Mouse (Mus musculus) liver, embryonic 12.5 days (tissue): ENCODE results near the gene Igsf3. TPM values are rescaled to one million over a fixed set of nuclear protein-coding genes. Genes with fewer than 3 reads are reported as not detected.

Source experiments
- ATAC-seq: fragments of 200-750 bp; cut with Nextera tagmentation; 2 replicates; pipeline ENCODE4 v1.8.0; 2017; ENCODE audit warnings: moderate number of reproducible peaks, mild to moderate bottlenecking, moderate library complexity
- H3K27ac ChIP-seq: fragments of 300-500 bp; sonication (generic); 2 replicates; pipeline ENCODE4 v1.5.1; 2016; ENCODE audit warnings: mild to moderate bottlenecking
- H3K27me3 ChIP-seq: fragments of 300-500 bp; sonication (generic); replicated peaks from 2 replicates; pipeline ENCODE4 v1.6.1; 2016; ENCODE audit warnings: mild to moderate bottlenecking, moderate library complexity
- H3K36me3 ChIP-seq: fragments of 300-500 bp; sonication (generic); 2 replicates; pipeline ENCODE4 v1.6.1; 2016; ENCODE audit warnings: mild to moderate bottlenecking, moderate library complexity
- H3K4me1 ChIP-seq: fragments of 300-500 bp; sonication (generic); 2 replicates; pipeline ENCODE4 v1.6.1; 2016
- H3K4me2 ChIP-seq: fragments of 300-500 bp; sonication (generic); 2 replicates; pipeline ENCODE4 v1.6.1; 2016; ENCODE audit warnings: mild to moderate bottlenecking, moderate library complexity
- H3K4me3 ChIP-seq: fragments of 300-500 bp; sonication (generic); 2 replicates; pipeline ENCODE4 v1.5.1; 2016; ENCODE audit warnings: mild to moderate bottlenecking, moderate library complexity
- H3K9ac ChIP-seq: fragments of 300-500 bp; sonication (generic); 2 replicates; pipeline ENCODE4 v1.6.1; 2016; ENCODE audit warnings: mild to moderate bottlenecking, moderate library complexity
- H3K9me3 ChIP-seq: fragments of 300-500 bp; sonication (generic); replicated peaks from 2 replicates; pipeline ENCODE4 v1.6.1; 2016; ENCODE audit warnings: mild to moderate bottlenecking, moderate library complexity
- WGBS: fragments of 180-500 bp; shearing (Covaris S2); methylation state at CpG from one replicate; pipeline ENCODE4 v1.1.7; 2016; ENCODE audit not compliant: insufficient replicate concordance; 5-methylcytosine and 5-hydroxymethylcytosine counted together
- polyA plus RNA-seq: library from polyadenylated mRNA; unstranded; fragments of >200 nt; fragmentation: Nextera tagmentation; extraction: Ambion mirVana; gene quantifications from 2 replicates; pipeline ENCODE4 v1.2.1, GENCODE M21; 2016

The Igsf3 gene
- polyA plus RNA-seq, 1 experiment from 2014 or later, result 10.3 TPM

- H3K9ac ChIP-seq, result no peak overlapping the region
- no peaks in the 10 kb centered on the region for H3K9me3 ChIP-seq
- no peaks in the 10 kb centered on the region for H3K27me3 ChIP-seq
- H3K27ac ChIP-seq, result no peak overlapping the region
- peaks cover 59% of the 10 kb centered on the region for H3K36me3 ChIP-seq
- no peak overlapping the region for H3K4me3 ChIP-seq
- peaks cover 27% of the 10 kb centered on the region for H3K4me1 ChIP-seq
- H3K4me2 ChIP-seq, result no peak overlapping the region
- ATAC-seq, result no peak
- 86% methylated on average over 8 of the region's 8 CpGs for WGBS
Observed at GRCm38 (mm10) chr3:101435672-101436071, 58.8 kb downstream of the Igsf3 start.

GRCm38 (mm10) chr3:101436469-101436868 is 59.6 kb downstream of the Igsf3 start:
- peak overlapping the region; percentile 45 for H3K27ac ChIP-seq

DNA sequence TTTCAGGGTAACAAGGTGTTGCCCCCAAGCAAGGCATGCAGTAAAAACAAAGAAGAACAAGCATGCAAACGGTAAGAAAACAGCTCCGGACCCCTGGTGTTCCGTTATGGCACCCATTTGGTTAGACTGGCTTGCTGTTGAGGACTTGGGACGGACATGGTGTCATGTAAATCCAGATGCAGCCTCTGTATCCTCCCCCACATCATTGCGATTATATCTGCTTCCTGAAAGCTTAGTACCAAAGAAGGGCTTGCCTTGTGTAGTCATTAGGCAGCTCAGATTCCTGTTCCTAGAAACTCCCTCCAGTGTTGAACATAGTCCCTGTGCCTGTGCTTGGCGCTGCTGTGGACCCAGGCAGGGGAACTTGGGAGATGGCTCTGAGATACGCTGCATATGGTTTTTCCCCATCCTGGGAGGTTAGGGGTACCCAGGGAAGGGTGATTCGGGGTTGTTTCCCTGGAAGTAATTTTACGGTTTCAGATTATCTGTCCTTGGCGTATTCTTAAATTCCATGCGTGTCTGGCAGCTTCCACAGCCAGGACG is 60.2 kb downstream of the Igsf3 start:
- WGBS, result 82% methylated on average over 12 of the region's 12 CpGs
- Histone ChIP-seq H3K36me3 (peaks cover 52% of the 10 kb centered on the region), H3K27ac (peak overlapping the region; percentile 45), H3K4me2 (no peak overlapping the region), H3K4me3 (no peak overlapping the region), H3K4me1 (peaks cover 20% of the 10 kb centered on the region), H3K9me3 (no peaks in the 10 kb centered on the region), H3K9ac (no peak overlapping the region), H3K27me3 (no peaks in the 10 kb centered on the region)
- ATAC-seq, result no peak

More at GRCm38 (mm10) chr3:101436469-101436868, 59.6 kb downstream of the Igsf3 start:
- Histone ChIP-seq H3K9ac (no peak overlapping the region), H3K9me3 (no peaks in the 10 kb centered on the region), H3K4me1 (peaks cover 20% of the 10 kb centered on the region), H3K36me3 (peaks cover 58% of the 10 kb centered on the region), H3K4me2 (no peak overlapping the region), H3K27me3 (no peaks in the 10 kb centered on the region), H3K4me3 (no peak overlapping the region)
- peak; percentile 71 for ATAC-seq
- 22% methylated on average over 4 of the region's 4 CpGs for WGBS

GRCm38 (mm10) chr3:101443265-101443881 is 66.5 kb downstream of the Igsf3 start:
- no peak overlapping the region for H3K9ac ChIP-seq
- no peak for ATAC-seq
- H3K9me3 ChIP-seq, result no peaks in the 10 kb centered on the region
- no peak overlapping the region for H3K4me2 ChIP-seq
- H3K27ac ChIP-seq, result no peak overlapping the region
- no peak overlapping the region for H3K4me3 ChIP-seq
- peaks cover 21% of the 10 kb centered on the region for H3K36me3 ChIP-seq
- WGBS, result 74% methylated on average over 11 of the region's 11 CpGs
- no peaks in the 10 kb centered on the region for H3K4me1 ChIP-seq
- H3K27me3 ChIP-seq, result no peaks in the 10 kb centered on the region

GRCm38 (mm10) chr3:101444437-101444836 is 67.6 kb downstream of the Igsf3 start:
- Histone ChIP-seq H3K9me3 (no peaks in the 10 kb centered on the region), H3K4me3 (no peak overlapping the region), H3K36me3 (peaks cover 13% of the 10 kb centered on the region), H3K9ac (no peak overlapping the region), H3K4me2 (no peak overlapping the region), H3K27ac (no peak overlapping the region), H3K27me3 (no peaks in the 10 kb centered on the region), H3K4me1 (no peaks in the 10 kb centered on the region)
- ATAC-seq, result no peak
- WGBS, result 74% methylated on average over 8 of the region's 8 CpGs

GRCm38 (mm10) chr3:101447239-101447638 is 70.4 kb downstream of the Igsf3 start:
- Histone ChIP-seq H3K9ac (no peak overlapping the region), H3K27me3 (no peaks in the 10 kb centered on the region), H3K36me3 (peaks cover 20% of the 10 kb centered on the region), H3K4me3 (no peak overlapping the region), H3K27ac (no peak overlapping the region), H3K9me3 (no peaks in the 10 kb centered on the region), H3K4me1 (no peaks in the 10 kb centered on the region), H3K4me2 (no peak overlapping the region)
- no peak for ATAC-seq
- WGBS, result 80% methylated on average over 4 of the region's 4 CpGs

- ATAC-seq, result no peak
- H3K36me3 ChIP-seq, result peaks cover 33% of the 10 kb centered on the region
- no peak overlapping the region for H3K27ac ChIP-seq
- H3K9me3 ChIP-seq, result no peaks in the 10 kb centered on the region
- H3K4me2 ChIP-seq, result no peak overlapping the region
- H3K4me3 ChIP-seq, result no peak overlapping the region
- 84% methylated on average over 3 of the region's 3 CpGs for WGBS
- no peaks in the 10 kb centered on the region for H3K27me3 ChIP-seq
- no peaks in the 10 kb centered on the region for H3K4me1 ChIP-seq
- H3K9ac ChIP-seq, result no peak overlapping the region
Observed at GRCm38 (mm10) chr3:101448765-101449164, 71.9 kb downstream of the Igsf3 start.

- Histone ChIP-seq H3K4me1 (no peaks in the 10 kb centered on the region), H3K9ac (no peak overlapping the region; the same call in 1 of the 2 replicates), H3K36me3 (peaks cover 55% of the 10 kb centered on the region), H3K4me3 (no peak overlapping the region), H3K27me3 (no peaks in the 10 kb centered on the region), H3K27ac (no peak overlapping the region), H3K4me2 (no peak overlapping the region), H3K9me3 (no peaks in the 10 kb centered on the region)
- whole genome bisulfite sequencing, result 86% methylated on average over 31 of the region's 31 CpGs
- no peak for ATAC-seq
Observed at GRCm38 (mm10) chr3:101450811-101451428, 74.0 kb downstream of the Igsf3 start.

DNA sequence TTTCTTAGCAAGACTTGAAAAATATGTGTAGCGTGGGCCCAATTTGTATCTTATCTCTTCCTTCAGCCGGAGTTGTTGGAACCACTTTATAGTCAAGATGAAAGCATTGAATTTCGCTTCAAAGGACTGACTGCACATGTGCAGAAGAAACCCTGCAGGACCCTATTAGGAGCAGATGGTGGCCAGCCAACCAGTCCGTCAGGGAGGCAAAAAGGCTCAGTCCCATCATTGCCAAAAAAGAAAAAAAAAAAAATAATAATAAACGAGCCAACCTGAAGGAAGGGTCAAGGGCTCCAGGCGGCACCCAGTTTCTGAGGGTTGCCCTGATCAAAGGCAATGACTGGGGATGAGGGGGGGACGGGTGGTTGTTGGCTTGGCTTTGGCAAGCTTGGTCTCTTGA is 83.7 kb downstream of the Igsf3 start:
- Histone ChIP-seq H3K4me1 (peaks cover 24% of the 10 kb centered on the region), H3K4me2 (no peak overlapping the region), H3K9ac (no peak overlapping the region), H3K36me3 (peaks cover 45% of the 10 kb centered on the region), H3K9me3 (no peaks in the 10 kb centered on the region), H3K27ac (no peak overlapping the region), H3K27me3 (no peaks in the 10 kb centered on the region), H3K4me3 (no peak overlapping the region)
- 73% methylated on average over 7 of the region's 7 CpGs for WGBS
- ATAC-seq, result no peak

DNA sequence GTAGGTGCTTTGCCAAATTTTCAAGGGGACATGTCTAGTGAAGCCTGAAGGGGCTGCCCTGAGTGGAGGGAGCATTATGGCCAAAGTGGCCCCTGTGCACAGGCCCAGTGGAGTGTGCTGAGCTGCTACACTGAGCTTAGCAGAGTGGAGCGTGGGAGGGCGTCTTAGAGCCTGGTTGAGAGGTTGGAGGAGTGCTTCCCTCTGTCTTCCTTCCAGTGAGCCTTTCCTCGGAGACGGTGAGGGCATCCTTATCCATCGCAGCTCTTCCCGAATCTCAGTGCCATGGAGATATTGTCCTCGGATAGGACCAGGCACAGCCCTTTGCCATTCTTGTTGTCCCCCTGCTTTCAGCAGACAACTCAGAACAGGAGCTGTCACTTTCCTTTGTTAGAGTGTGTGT is 84.2 kb downstream of the Igsf3 start:
- Histone ChIP-seq H3K9me3 (no peaks in the 10 kb centered on the region), H3K27me3 (no peaks in the 10 kb centered on the region), H3K4me1 (peaks cover 24% of the 10 kb centered on the region), H3K9ac (no peak overlapping the region), H3K4me2 (no peak overlapping the region), H3K27ac (no peak overlapping the region), H3K36me3 (peaks cover 41% of the 10 kb centered on the region), H3K4me3 (no peak overlapping the region)
- ATAC-seq, result no peak
- WGBS, result 81% methylated on average over 7 of the region's 7 CpGs

DNA sequence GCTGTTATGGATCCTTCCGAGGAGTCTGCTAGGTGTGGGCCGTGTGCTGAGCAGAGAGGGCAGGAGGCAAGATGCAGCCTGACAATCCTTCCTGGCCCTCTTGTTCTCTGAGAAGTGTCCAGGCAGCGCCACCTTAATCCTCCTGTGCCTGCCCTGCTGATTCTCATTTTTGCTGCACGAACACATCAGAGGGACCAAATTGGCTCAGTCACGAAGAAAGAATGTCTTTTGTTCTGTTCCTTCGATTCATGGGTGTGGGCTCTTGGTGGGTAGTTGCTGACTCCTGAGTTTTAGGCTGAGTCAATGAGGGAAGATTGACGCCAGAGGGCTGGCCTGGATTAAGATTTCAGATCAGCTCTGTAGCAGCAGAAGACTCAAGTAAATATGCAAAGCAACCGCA is 84.9 kb downstream of the Igsf3 start:
- H3K27ac ChIP-seq, result no peak overlapping the region
- no peak overlapping the region for H3K4me2 ChIP-seq
- peaks cover 34% of the 10 kb centered on the region for H3K36me3 ChIP-seq
- H3K9me3 ChIP-seq, result no peaks in the 10 kb centered on the region
- WGBS, result 71% methylated on average over 8 of the region's 8 CpGs
- ATAC-seq, result no peak
- no peaks in the 10 kb centered on the region for H3K27me3 ChIP-seq
- no peak overlapping the region for H3K9ac ChIP-seq
- peaks cover 24% of the 10 kb centered on the region for H3K4me1 ChIP-seq
- H3K4me3 ChIP-seq, result no peak overlapping the region

- WGBS, result 30% methylated on average over 5 of the region's 5 CpGs
- Histone ChIP-seq H3K27me3 (no peaks in the 10 kb centered on the region), H3K36me3 (peaks cover 33% of the 10 kb centered on the region), H3K9ac (no peak overlapping the region), H3K27ac (no peak overlapping the region), H3K4me2 (no peak overlapping the region), H3K9me3 (no peaks in the 10 kb centered on the region), H3K4me1 (peaks cover 24% of the 10 kb centered on the region), H3K4me3 (no peak overlapping the region)
- ATAC-seq, result no peak
Observed at GRCm38 (mm10) chr3:101462294-101462693, 85.4 kb downstream of the Igsf3 start.
